Mouse (Mus musculus) right cerebral cortex, postnatal 14 days (tissue): ENCODE measurements around the gene Lrrc72.

ENCODE experiments used
- DNase-seq: peaks from one replicate; pipeline ENCODE4 v3.0.0; 2022

Lrrc72 gene

DNA sequence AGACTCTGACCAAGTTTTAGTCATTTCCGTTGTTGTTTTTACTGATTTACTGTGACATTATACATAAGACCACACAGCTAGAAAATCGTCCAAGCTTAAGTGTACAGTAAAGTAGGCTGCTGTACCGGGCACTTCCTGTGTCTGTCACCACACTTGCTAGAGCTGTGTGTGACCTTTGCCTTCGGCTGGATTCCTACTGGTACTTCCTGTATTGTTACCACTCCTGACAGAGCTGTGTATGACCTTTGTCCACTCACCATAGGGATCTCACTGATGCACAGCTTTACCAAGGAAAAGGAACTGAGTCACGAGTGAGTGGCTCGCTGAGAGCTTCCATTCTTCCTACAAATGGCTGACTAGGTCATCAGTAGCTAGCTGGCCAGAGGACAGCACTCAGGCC is 66.1 kb downstream of the Lrrc72 start:
- DNase-seq: no peak

DNA sequence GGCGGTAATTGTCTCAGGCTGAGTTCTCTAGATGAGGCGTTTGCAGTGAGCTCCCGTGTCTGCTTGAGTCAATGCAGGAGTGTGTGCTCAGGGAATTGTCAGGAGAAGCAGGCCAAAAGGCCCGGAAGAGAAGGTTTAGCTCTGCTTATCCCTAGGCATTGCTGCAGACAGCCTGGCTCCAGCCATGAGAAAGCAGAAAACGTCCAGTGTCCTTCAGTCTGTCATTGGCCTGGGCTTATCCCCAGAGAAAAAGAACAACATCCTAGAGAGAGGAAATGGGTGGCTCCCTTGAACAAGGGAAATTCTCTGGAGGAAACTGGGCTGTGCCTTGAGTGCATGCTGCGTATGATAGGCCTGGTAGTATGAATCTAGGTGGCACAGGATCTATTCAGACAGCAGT is 70.6 kb downstream of the Lrrc72 start:
- DNase-seq: no peak

DNA sequence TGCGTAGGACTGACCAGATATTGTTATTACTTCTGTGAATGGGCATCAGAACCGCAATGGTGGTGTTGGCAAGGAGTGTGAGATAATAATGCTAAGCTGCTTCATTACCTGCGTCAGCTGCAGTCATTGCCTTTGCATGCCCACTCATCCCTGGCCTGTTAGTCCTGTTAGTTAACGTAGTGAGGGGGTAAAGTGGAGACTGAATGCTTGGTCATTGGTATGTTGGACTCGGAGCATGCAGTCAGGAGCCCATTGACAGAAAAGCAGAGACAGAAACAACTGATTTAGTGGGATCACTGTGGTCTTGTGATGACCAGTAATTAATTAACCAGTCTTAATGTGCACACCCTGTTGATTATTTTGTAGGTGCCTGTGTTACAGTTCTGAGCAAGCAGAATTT is 76.0 kb downstream of the Lrrc72 start:
- DNase-seq: no peak

DNA sequence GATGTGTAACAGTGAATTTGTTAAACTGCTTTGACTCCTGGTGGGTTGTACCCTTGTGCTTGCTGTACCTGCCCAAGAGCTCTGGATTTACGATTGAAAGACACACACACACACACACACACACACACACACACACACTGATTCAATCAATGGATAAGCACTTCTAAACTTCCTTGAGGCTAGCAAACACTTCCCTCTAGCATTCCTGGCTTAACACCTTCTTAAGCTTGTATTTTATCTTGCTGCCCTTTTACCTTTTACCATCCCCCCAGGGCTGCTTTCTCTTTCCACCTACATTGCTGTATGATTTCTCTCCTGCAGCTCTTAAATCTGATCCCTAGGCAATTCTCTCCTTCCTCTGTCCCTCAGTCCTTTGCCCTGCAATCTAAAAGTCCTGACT is 87.9 kb downstream of the Lrrc72 start:
- DNase-seq: no peak

DNA sequence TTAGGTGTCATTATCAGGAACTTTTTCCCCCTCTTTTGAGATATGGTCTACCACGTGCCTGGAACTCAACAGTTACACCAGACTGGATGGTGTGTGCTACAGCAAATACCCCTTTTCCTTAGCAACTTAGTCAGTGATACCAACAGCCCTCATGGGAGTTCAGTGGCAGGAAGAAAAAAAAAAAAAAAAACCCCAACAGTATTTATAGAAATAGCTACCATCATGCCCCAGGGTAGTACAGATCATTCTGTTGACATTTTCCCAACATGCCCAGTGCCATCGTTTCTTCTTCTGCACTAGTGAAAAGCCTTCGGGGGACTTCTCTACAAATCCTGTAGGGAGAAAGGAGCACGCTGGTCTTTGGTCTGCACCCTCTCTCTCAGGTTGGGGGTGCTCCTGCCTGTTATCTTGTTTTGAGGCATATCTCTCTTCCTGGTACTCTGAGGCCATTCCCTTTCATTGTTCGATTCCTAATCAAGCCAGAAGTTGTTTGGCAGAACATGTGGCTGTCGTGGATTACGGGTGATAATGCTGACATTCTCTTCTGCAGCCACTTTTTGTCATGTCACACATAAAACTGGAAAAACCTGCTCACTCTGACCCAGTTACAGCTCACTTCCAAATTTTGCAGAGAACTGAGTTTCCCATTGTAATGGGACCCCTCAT is 88.9 kb downstream of the Lrrc72 start:
- no peak for DNase-seq
